In genomic region chr1:39644333-39644732, GRCm38 (mm10) we compare ENCODE assay signal across 13 mouse cellular contexts. TPM values are rescaled to one million over a fixed set of nuclear protein-coding genes. Genes with fewer than 3 reads are reported as not detected.
"Had no signal": no experiment of that assay in that cellular context is flagged by ENCODE, and none has a peak within 500 bp of the region (broad histone marks: within the 10 kb centered on the region; RNA-seq: fewer than 3 reads in every experiment).

No protein-coding gene starts in this region.

- H3K4me1 ChIP-seq: lung, embryonic 15.5 days had no signal

- H3K4me3 ChIP-seq: limb, embryonic 10.5 days; lung, embryonic 15.5 days; midbrain, embryonic 13.5 days had no signal

- H3K36me3 ChIP-seq: limb, embryonic 10.5 days; lung, embryonic 15.5 days; midbrain, embryonic 13.5 days had no signal

- DNase-seq: kidney, adult 18-20 months; kidney, postnatal 10 days; lung, postnatal 14 days; right cerebral cortex, postnatal 14 days; thymus, adult 18-20 months; thymus, postnatal 14 days had no signal

- H3K9me3 ChIP-seq: limb, embryonic 10.5 days; lung, embryonic 15.5 days; midbrain, embryonic 13.5 days had no signal

- ATAC-seq: inflammation-experienced regulatory T-cells, adult 6 months; midbrain, embryonic 13.5 days had no signal

RNA-seq across cellular contexts. Expression of gene Creg2, which starts 6.9 kb away (rescaled TPM):
- polyA plus RNA-seq: kidney, embryonic 14.5 days; liver, embryonic 11.5 days; liver, embryonic 16.5 days had no signal
